Mouse (Mus musculus) hindbrain, embryonic 15.5 days (tissue): ENCODE data around the gene Serbp1. TPM values are rescaled to one million over a fixed set of nuclear protein-coding genes. Genes with fewer than 3 reads are reported as not detected.

Experiments used
- ATAC-seq: fragments of 200-750 bp; cut with Nextera tagmentation; 2 replicates; pipeline ENCODE4 v1.8.0; 2017; ENCODE audit warnings: low read depth, moderate number of reproducible peaks, moderate TSS enrichment; ENCODE audit not compliant: low FRiP score
- H3K27ac ChIP-seq: fragments of 300-500 bp; sonication (generic); replicated peaks from 2 replicates; pipeline ENCODE4 v1.5.1; 2015; ENCODE audit warnings: mild to moderate bottlenecking, inconsistent platforms
- H3K27me3 ChIP-seq: fragments of 300-500 bp; sonication (generic); 2 replicates; pipeline ENCODE4 v1.6.1; 2015; ENCODE audit warnings: control low read depth, inconsistent platforms
- H3K36me3 ChIP-seq: fragments of 300-500 bp; sonication (generic); 2 replicates; pipeline ENCODE4 v1.6.1; 2015; ENCODE audit warnings: control low read depth, inconsistent platforms
- H3K4me1 ChIP-seq: fragments of 300-500 bp; sonication (generic); replicated peaks from 2 replicates; pipeline ENCODE4 v1.6.1; 2015; ENCODE audit warnings: control low read depth, inconsistent platforms
- H3K4me2 ChIP-seq: fragments of 300-500 bp; sonication (generic); 2 replicates; pipeline ENCODE4 v1.6.1; 2015; ENCODE audit warnings: moderate library complexity, mild to moderate bottlenecking, inconsistent platforms
- H3K4me3 ChIP-seq: fragments of 300-500 bp; sonication (generic); 2 replicates; pipeline ENCODE4 v1.5.1; 2015; ENCODE audit warnings: mild to moderate bottlenecking, inconsistent platforms
- H3K9ac ChIP-seq: fragments of 300-500 bp; sonication (generic); 2 replicates; pipeline ENCODE4 v1.6.1; 2015; ENCODE audit warnings: inconsistent platforms
- H3K9me3 ChIP-seq: fragments of 300-500 bp; sonication (generic); 2 replicates; pipeline ENCODE4 v1.6.1; 2016; ENCODE audit warnings: control low read depth, inconsistent platforms
- WGBS: fragments of 180-500 bp; shearing (Covaris S2); methylation state at CpG from one replicate; pipeline ENCODE4 v1.1.7; 2015; 5-methylcytosine and 5-hydroxymethylcytosine counted together
- polyA plus RNA-seq: library from polyadenylated mRNA; unstranded; fragments of >200 nt; fragmentation: Nextera tagmentation; extraction: Ambion mirVana; gene quantifications from 2 replicates; pipeline ENCODE4 v1.2.1, GENCODE M21; 2015

Gene Serbp1
- polyA plus RNA-seq, 1 experiment from 2014 or later, result 298 TPM

GRCm38 (mm10) chr6:67241263-67241662 lies 3.3 kb downstream of the Serbp1 start:
- H3K27ac ChIP-seq, result no peak overlapping the region
- no peak for ATAC-seq

GRCm38 (mm10) chr6:67243765-67244420 lies 5.9 kb downstream of the Serbp1 start:
- WGBS, result 92% methylated on average over 7 of the region's 7 CpGs
- no peak for ATAC-seq
- H3K4me2 ChIP-seq, result no peak overlapping the region
- no peaks in the 10 kb centered on the region for H3K36me3 ChIP-seq
- no peak overlapping the region for H3K9ac ChIP-seq
- no peak overlapping the region for H3K4me3 ChIP-seq
- H3K9me3 ChIP-seq, result no peaks in the 10 kb centered on the region
- no peaks in the 10 kb centered on the region for H3K4me1 ChIP-seq
- no peaks in the 10 kb centered on the region for H3K27me3 ChIP-seq
- H3K27ac ChIP-seq, result no peak overlapping the region

More at GRCm38 (mm10) chr6:67241263-67241662, 3.3 kb downstream of the Serbp1 start:
- Histone ChIP-seq H3K36me3 (no peaks in the 10 kb centered on the region), H3K27me3 (no peaks in the 10 kb centered on the region), H3K9me3 (no peaks in the 10 kb centered on the region), H3K4me1 (no peaks in the 10 kb centered on the region), H3K4me3 (no peak overlapping the region), H3K4me2 (no peak overlapping the region), H3K9ac (no peak overlapping the region)
- WGBS, result 98% methylated on average over 3 of the region's 3 CpGs

- 87% methylated on average over 5 of the region's 5 CpGs for WGBS
- no peak overlapping the region for H3K4me2 ChIP-seq
- no peaks in the 10 kb centered on the region for H3K9me3 ChIP-seq
- H3K4me3 ChIP-seq, result no peak overlapping the region
- no peaks in the 10 kb centered on the region for H3K27me3 ChIP-seq
- no peaks in the 10 kb centered on the region for H3K36me3 ChIP-seq
- H3K27ac ChIP-seq, result no peak overlapping the region
- H3K4me1 ChIP-seq, result no peaks in the 10 kb centered on the region
- ATAC-seq, result no peak
- no peak overlapping the region for H3K9ac ChIP-seq
Measured at GRCm38 (mm10) chr6:67244451-67244850, 6.5 kb downstream of the Serbp1 start.

DNA sequence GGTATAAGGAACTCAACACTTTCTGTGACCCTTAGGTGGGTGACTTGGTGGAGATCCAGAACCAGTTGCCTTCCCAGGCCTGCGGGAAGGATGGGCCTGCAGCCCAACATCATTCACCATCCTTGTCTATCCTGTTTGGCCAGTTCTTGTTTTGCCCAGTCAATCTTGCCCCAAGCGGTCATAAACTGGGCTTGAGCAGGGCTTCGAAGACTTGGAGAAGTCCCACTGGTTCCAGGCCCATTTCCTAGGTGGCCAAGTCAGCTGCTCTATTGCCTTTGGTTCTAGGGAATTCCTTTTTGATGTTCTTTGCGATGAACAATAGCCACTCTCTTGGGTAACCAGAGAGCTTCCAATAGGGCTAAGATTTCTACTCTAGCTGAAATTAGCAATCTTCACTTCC lies 13.1 kb downstream of the Serbp1 start:
- Histone ChIP-seq H3K4me2 (no peak overlapping the region), H3K4me3 (no peak overlapping the region), H3K4me1 (no peaks in the 10 kb centered on the region), H3K9ac (no peak overlapping the region), H3K27ac (no peak overlapping the region), H3K36me3 (no peaks in the 10 kb centered on the region), H3K27me3 (no peaks in the 10 kb centered on the region), H3K9me3 (no peaks in the 10 kb centered on the region)
- no peak for ATAC-seq
- 94% methylated on average over 4 of the region's 4 CpGs for WGBS

DNA sequence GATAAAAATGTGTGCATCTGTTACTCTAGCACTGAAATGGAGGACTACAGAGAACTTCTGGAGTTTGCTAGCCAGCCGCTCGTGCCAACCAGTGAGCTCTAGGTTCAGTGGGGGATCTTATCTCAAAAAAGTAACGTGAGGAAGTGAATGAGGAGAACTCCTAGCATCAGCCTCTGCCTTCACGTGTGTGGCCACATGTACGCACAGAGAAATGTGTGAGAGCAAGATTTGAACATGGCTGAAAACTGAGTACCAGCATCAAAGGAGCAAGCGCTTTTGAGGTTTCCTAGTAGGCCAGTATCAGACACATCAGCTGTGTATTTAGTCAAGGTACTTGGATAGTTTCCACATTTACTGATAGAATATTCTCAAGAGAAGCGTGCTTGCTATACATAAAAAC lies 27.0 kb downstream of the Serbp1 start:
- ATAC-seq, result no peak
- Histone ChIP-seq H3K4me2 (no peak overlapping the region), H3K36me3 (no peaks in the 10 kb centered on the region), H3K4me3 (no peak overlapping the region), H3K9ac (no peak overlapping the region), H3K27ac (no peak overlapping the region), H3K27me3 (no peaks in the 10 kb centered on the region), H3K9me3 (no peaks in the 10 kb centered on the region), H3K4me1 (peaks cover 20% of the 10 kb centered on the region)
- 90% methylated on average over 7 of the region's 7 CpGs for whole genome bisulfite sequencing

DNA sequence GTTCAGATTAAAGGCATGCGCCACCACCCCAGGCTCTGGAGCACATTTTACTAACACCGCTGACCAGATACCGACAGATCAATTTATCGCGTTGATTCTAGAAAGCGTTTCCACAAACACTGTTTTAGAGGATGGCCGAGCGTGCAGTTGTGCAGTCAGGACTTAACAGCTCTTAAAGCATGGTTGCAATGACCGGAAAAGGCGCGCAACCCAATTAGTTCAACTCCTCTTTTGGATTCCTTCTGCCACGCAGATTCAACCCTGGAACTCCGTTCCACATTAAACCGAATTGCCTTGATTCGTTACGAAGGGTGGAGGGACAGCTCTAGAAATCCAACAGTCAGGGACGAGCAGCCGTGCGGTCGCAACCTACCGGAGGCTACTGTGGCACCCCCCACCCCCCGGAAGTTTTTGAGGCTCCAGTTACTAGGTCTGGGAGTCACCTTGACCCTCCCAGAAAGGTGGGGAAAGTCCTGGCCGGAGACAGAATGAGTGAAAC lies 28.2 kb downstream of the Serbp1 start:
- no peaks in the 10 kb centered on the region for H3K36me3 ChIP-seq
- peak; percentile 80 for ATAC-seq
- H3K9ac ChIP-seq, result peak overlapping the region; percentile 50
- no peaks in the 10 kb centered on the region for H3K27me3 ChIP-seq
- H3K4me2 ChIP-seq, result peak overlapping the region; percentile 69
- peak overlapping the region; percentile 91 for H3K4me3 ChIP-seq
- under 1% methylated on average over 23 of the region's 23 CpGs for WGBS
- no peaks in the 10 kb centered on the region for H3K9me3 ChIP-seq
- peaks cover 25% of the 10 kb centered on the region for H3K4me1 ChIP-seq
- peak overlapping the region; percentile 70 for H3K27ac ChIP-seq

GRCm38 (mm10) chr6:67266664-67267407 lies 28.9 kb downstream of the Serbp1 start:
- H3K9ac ChIP-seq, result peak overlapping the region; percentile 93
- under 1% methylated on average over 68 of the region's 68 CpGs for WGBS
- peak overlapping the region; percentile 69 for H3K4me2 ChIP-seq
- H3K4me1 ChIP-seq, result peaks cover 27% of the 10 kb centered on the region
- peak; percentile 100 for ATAC-seq
- H3K27me3 ChIP-seq, result no peaks in the 10 kb centered on the region
- H3K4me3 ChIP-seq, result peak overlapping the region; percentile 91
- H3K9me3 ChIP-seq, result no peaks in the 10 kb centered on the region
- H3K27ac ChIP-seq, result peak overlapping the region; percentile 91
- no peaks in the 10 kb centered on the region for H3K36me3 ChIP-seq

DNA sequence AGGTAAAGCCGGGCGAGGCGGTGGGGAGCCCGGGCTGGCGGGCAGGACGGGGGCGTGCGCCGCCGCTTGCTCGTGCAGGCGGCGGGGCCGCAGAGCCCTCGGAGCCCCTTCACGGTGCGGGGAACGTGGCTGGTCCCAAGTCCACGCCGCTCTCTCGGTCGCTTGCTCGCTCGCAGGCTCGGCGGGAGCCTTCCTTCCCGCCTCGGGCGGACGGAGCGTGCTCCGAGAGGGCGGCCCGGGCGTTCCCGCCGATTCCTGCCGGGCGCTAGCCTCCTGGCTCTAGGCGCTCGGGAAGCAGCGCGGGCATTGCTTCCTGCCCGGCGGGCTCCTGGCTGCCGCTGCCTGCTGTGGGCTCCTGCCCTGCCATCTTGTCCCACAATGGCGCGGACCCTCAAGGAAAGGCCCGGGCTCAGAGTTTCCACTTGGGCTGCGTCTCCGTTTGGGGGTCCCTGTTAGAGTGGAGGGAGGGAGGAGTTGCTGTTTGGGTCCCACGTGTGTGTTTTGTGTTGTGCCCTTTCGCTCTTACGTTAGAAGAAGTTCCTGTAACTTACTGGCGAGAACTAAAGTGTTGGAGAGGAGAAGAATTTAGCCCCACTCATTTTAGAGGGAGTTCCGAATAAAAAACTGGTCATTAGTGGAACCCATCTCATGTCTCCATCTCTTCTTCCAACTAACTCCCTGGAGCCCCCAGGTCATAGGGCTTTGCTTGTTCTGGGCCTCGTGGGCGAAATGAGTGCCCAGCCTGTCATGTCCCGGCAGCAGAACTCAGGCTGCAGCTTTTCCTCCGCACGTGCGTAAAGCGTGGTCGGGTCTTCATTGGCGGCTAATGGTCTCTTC lies 29.6 kb downstream of the Serbp1 start:
- H3K9ac ChIP-seq, result peak overlapping the region; percentile 93
- H3K4me2 ChIP-seq, result peak overlapping the region; percentile 69
- H3K36me3 ChIP-seq, result no peaks in the 10 kb centered on the region; the same call in 1 of the 2 replicates
- peak overlapping the region; percentile 91 for H3K27ac ChIP-seq
- H3K27me3 ChIP-seq, result no peaks in the 10 kb centered on the region
- peak overlapping the region; percentile 91 for H3K4me3 ChIP-seq
- H3K9me3 ChIP-seq, result no peaks in the 10 kb centered on the region
- WGBS, result under 1% methylated on average over 55 of the region's 65 CpGs
- ATAC-seq, result peak; percentile 25; the same call in 1 of the 2 replicates
- H3K4me1 ChIP-seq, result peaks cover 27% of the 10 kb centered on the region

GRCm38 (mm10) chr6:67268245-67268612 lies 30.3 kb downstream of the Serbp1 start:
- no peak for ATAC-seq
- Histone ChIP-seq H3K27ac (no peak overlapping the region), H3K4me2 (peak overlapping the region; percentile 69), H3K9ac (peak overlapping the region; percentile 93), H3K27me3 (no peaks in the 10 kb centered on the region), H3K4me1 (peaks cover 27% of the 10 kb centered on the region), H3K9me3 (no peaks in the 10 kb centered on the region), H3K4me3 (peak overlapping the region; percentile 91), H3K36me3 (peaks cover 4% of the 10 kb centered on the region)
- 0% methylated on average over 2 of the region's 2 CpGs for WGBS

DNA sequence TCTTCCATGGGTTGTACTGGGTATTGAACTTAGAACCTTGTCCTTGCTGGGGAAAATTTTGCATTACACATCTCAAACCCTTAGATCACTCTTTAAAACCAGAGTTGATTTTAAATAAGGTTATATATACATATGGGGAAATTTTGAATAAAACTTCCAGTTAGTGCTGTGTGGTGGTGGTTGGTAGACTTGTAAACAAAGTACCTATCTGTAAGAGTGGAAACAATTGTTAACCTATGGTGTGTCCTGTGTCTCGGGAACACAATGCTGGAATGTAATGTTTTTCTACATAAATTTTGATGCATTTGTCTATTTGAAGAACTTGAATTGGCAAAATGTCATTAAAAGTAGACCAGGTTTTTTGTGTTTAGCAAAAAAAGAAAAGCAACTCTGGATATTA lies 31.0 kb downstream of the Serbp1 start:
- H3K9ac ChIP-seq, result no peak overlapping the region
- H3K4me1 ChIP-seq, result peaks cover 27% of the 10 kb centered on the region
- H3K27ac ChIP-seq, result no peak overlapping the region
- H3K4me3 ChIP-seq, result peak overlapping the region; percentile 29
- ATAC-seq, result no peak
- H3K4me2 ChIP-seq, result peak overlapping the region; percentile 69
- H3K36me3 ChIP-seq, result peaks cover 8% of the 10 kb centered on the region
- H3K9me3 ChIP-seq, result no peaks in the 10 kb centered on the region
- WGBS, result 19% methylated on average over 1 of the region's 1 CpGs
- no peaks in the 10 kb centered on the region for H3K27me3 ChIP-seq

GRCm38 (mm10) chr6:67269459-67269858 lies 31.5 kb downstream of the Serbp1 start:
- peak overlapping the region; percentile 69 for H3K4me2 ChIP-seq
- H3K9ac ChIP-seq, result no peak overlapping the region
- H3K27ac ChIP-seq, result no peak overlapping the region
- H3K9me3 ChIP-seq, result no peaks in the 10 kb centered on the region
- no peak for ATAC-seq
- peak overlapping the region; percentile 25; the same call in 1 of the 2 replicates for H3K4me3 ChIP-seq
- H3K4me1 ChIP-seq, result peaks cover 27% of the 10 kb centered on the region
- H3K27me3 ChIP-seq, result no peaks in the 10 kb centered on the region
- peaks cover 13% of the 10 kb centered on the region for H3K36me3 ChIP-seq
- WGBS, result 55% methylated on average over 2 of the region's 2 CpGs

DNA sequence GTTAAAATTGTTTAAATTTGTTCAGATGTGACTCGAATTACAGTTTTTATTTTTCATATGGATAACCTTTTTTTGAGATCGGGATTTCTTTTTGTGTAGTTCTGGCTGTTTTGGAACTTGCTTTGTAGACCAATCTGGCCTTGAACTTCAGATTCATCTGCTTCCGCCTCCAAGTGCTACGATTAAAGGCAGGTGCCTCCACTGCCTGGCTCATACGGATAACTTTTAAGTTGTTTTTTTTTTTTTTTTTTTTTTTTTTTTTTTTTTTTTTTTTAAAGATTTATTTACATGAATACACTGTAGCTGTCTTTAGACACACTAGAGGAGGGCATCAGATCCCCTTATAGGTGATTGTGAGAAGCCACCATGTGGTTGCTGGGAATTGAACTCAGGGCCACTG lies 40.0 kb downstream of the Serbp1 start:
- Histone ChIP-seq H3K9ac (no peak overlapping the region), H3K9me3 (no peaks in the 10 kb centered on the region), H3K36me3 (peaks cover 43% of the 10 kb centered on the region), H3K4me2 (no peak overlapping the region), H3K27ac (no peak overlapping the region), H3K4me1 (no peaks in the 10 kb centered on the region), H3K4me3 (no peak overlapping the region), H3K27me3 (no peaks in the 10 kb centered on the region)
- no peak for ATAC-seq
- 85% methylated on average over 5 of the region's 5 CpGs for WGBS
